Mouse (Mus musculus) intestine, embryonic 14.5 days (tissue): ENCODE measurements around the gene Cc2d2b. TPM values are rescaled to one million over a fixed set of nuclear protein-coding genes. Genes with fewer than 3 reads are reported as not detected.

Experiments used
- ATAC-seq: fragments of 200-750 bp; cut with Nextera tagmentation; replicated peaks from 2 replicates; pipeline ENCODE4 v1.8.0; 2017; ENCODE audit warnings: low read depth, moderate number of reproducible peaks, moderate TSS enrichment, moderate library complexity; ENCODE audit not compliant: low FRiP score, low TSS enrichment
- DNase-seq: peaks from one replicate; pipeline ENCODE4 v3.0.0-alpha.2; 2018; ENCODE audit warnings: low spot score
- H3K27ac ChIP-seq: fragments of 300-500 bp; sonication (generic); 2 replicates; pipeline ENCODE4 v1.5.1; 2014; ENCODE audit warnings: low read depth, mild to moderate bottlenecking, control low read depth
- H3K27me3 ChIP-seq: fragments of 300-500 bp; sonication (generic); replicated peaks from 2 replicates; pipeline ENCODE4 v1.6.1; 2014; ENCODE audit warnings: low read length, control low read depth; ENCODE audit not compliant: control insufficient read depth, insufficient read depth
- H3K36me3 ChIP-seq: fragments of 300-500 bp; sonication (generic); 2 replicates; pipeline ENCODE4 v1.6.1; 2014; ENCODE audit warnings: low read length, control low read depth; ENCODE audit not compliant: control insufficient read depth, insufficient read depth
- H3K4me1 ChIP-seq: fragments of 300-500 bp; sonication (generic); replicated peaks from 2 replicates; pipeline ENCODE4 v1.6.1; 2014; ENCODE audit warnings: low read length, control low read depth, mixed read lengths; ENCODE audit not compliant: control insufficient read depth, insufficient read depth
- H3K4me2 ChIP-seq: fragments of 300-500 bp; sonication (generic); 2 replicates; pipeline ENCODE4 v1.6.1; 2014; ENCODE audit warnings: low read length
- H3K4me3 ChIP-seq: fragments of 300-500 bp; sonication (generic); 2 replicates; pipeline ENCODE4 v1.5.1; 2014; ENCODE audit warnings: low read depth, low read length, control low read depth, mixed read lengths
- H3K9ac ChIP-seq: fragments of 300-500 bp; sonication (generic); 2 replicates; pipeline ENCODE4 v1.6.1; 2014; ENCODE audit warnings: mild to moderate bottlenecking, low read length
- H3K9me3 ChIP-seq: fragments of 300-500 bp; sonication (generic); 2 replicates; pipeline ENCODE4 v1.6.1; 2016; ENCODE audit warnings: low read length, control low read depth; ENCODE audit not compliant: control insufficient read depth
- WGBS: fragments of 180-500 bp; shearing (Covaris S2); extraction: QIAGEN DNeasy Blood & Tissue Kit; methylation state at CpG from one replicate; pipeline ENCODE4 v1.1.7; 2014; 5-methylcytosine and 5-hydroxymethylcytosine counted together
- polyA plus RNA-seq: library from polyadenylated mRNA; unstranded; fragments of >200 nt; fragmentation: Nextera tagmentation; extraction: Ambion mirVana; gene quantifications from 2 replicates; pipeline ENCODE4 v1.2.1, GENCODE M21; 2014

Cc2d2b gene
- 0.07 and 0.15 TPM in 2 replicates for polyA plus RNA-seq

DNA sequence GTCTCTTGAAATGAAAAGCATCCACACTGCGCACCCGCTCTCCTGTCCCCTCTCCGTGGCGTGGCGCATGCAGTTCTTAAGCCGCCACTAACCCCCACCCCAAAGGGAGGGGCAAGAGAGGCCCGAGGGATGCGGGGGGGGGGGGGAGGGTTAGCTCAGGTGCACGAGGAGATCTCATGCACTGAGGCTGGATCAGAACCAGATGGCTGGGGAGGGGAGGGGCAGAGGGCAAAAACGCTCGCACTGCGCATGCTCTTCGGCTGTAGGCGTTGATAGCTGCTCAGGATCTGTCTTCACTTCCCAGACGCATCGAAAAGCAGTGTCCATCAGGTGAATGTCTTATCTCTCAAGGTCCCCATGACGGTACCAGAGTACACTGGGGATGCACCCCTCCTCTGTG is at the start of gene Cc2d2b:
Gene Cc2d2b (plus strand): TSS at position 195 of the 400 bp plus-strand sequence.
- 65% methylated on average over 16 of the region's 17 CpGs for WGBS

DNA sequence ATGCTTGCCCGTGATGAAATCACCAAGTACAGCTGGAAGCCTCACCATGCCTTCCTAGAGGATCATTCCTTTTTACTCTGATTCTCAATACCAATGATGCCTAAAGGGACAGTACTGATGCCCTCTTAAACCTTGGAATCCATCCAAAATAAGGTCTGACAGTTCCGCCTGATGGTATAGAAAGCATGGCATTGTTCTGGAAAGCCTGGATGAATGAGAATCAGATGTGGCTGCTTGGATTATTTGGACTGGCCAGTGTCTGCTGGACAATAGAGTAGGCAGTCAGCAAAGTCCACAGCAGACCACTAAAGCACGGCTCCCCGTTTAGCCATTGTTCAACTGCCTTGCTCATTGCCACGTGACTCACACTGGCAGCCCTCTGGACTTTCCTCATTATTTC is 48.7 kb upstream of the Cc2d2b start:
- no peak for DNase-seq
- WGBS, result 89% methylated on average over 5 of the region's 5 CpGs
- Histone ChIP-seq H3K27ac (no peak overlapping the region), H3K4me2 (no peak overlapping the region), H3K4me3 (no peak overlapping the region), H3K36me3 (no peaks in the 10 kb centered on the region), H3K9ac (no peak overlapping the region), H3K4me1 (0 out of 2 replicates have a peak, but pooled peaks cover 5% of the 10 kb centered on the region), H3K9me3 (no peaks in the 10 kb centered on the region), H3K27me3 (no peaks in the 10 kb centered on the region)
- ATAC-seq, result no peak

More for the DNA sequence above, at the start of gene Cc2d2b:
- Histone ChIP-seq H3K4me1 (no peaks in the 10 kb centered on the region), H3K27ac (no peak within 1 kb of the TSS), H3K4me3 (no peak within 1 kb of the TSS), H3K9me3 (no peaks in the 10 kb centered on the region), H3K9ac (no peak within 1 kb of the TSS), H3K36me3 (no peaks in the 10 kb centered on the region), H3K27me3 (no peaks in the 10 kb centered on the region), H3K4me2 (no peak within 1 kb of the TSS)
- DNase-seq (no peak), ATAC-seq (no peak)

DNA sequence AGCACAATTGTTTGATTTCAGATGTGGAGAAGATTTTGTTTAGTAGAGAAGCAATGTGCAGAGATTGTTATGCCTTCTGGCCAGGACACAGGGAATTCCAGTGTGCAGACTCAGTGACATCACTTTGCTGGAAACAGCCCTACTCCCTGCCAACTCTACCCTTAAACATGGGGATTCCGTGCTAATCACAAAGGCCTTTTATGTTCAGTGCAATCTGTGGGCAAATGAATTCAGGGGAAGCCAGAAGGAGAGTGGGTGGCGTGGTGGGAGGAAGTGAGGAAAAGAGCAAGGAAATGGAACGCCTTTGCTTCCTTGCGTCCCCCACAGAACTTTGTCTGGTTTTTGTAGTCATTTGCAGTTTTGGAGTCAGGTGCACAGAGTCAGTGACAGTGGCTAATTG is 46.1 kb upstream of the Cc2d2b start:
- H3K27ac ChIP-seq, result no peak overlapping the region
- WGBS, result 60% methylated on average over 4 of the region's 4 CpGs
- no peaks in the 10 kb centered on the region for H3K27me3 ChIP-seq
- no peak overlapping the region for H3K4me2 ChIP-seq
- ATAC-seq (no peak), DNase-seq (no peak)
- H3K36me3 ChIP-seq, result no peaks in the 10 kb centered on the region
- H3K4me1 ChIP-seq, result 0 out of 2 replicates have a peak, but pooled peaks cover 5% of the 10 kb centered on the region
- no peak overlapping the region for H3K9ac ChIP-seq
- no peak overlapping the region for H3K4me3 ChIP-seq
- no peaks in the 10 kb centered on the region for H3K9me3 ChIP-seq

DNA sequence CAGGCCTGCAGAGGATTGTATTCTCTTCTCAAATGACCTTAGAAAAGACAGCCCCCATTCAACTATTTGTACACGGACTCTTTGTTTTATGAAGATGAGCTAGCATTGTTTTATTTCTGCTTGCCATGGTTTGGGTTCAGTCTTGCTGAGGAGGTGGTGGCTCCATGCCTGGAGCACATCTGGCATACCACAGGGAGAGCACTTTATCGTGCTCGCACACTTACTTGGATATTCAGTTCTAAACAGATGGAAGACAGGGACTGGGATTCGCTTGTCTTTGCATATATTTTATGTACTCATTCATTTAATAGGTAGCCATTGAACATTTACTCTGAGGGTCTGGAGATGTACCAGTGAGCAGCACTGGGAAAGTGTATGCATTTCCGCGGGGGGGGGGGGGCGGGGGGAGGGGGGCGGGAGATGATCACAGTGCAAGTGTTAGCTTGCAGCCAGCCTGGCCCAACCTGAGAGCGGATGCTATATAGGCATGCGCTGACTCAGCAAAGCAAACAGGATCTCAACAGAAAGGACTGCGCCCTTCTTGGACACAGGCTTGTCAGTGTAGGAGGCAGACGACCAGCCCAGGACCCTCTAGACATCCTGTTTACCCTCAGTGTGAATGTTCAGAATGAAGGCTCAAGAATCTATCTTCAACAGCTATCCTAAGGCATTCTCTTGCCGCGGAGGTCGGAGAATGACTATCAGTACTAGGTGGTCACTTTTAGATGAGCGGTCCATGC is 35.5 kb upstream of the Cc2d2b start:
- 74% methylated on average over 14 of the region's 16 CpGs for WGBS
- H3K36me3 ChIP-seq, result no peaks in the 10 kb centered on the region
- H3K4me2 ChIP-seq, result no peak overlapping the region
- no peak overlapping the region for H3K4me3 ChIP-seq
- ATAC-seq (no peak), DNase-seq (no peak)
- H3K27me3 ChIP-seq, result no peaks in the 10 kb centered on the region
- no peak overlapping the region for H3K27ac ChIP-seq
- H3K9me3 ChIP-seq, result no peaks in the 10 kb centered on the region
- H3K4me1 ChIP-seq, result no peaks in the 10 kb centered on the region
- H3K9ac ChIP-seq, result no peak overlapping the region

DNA sequence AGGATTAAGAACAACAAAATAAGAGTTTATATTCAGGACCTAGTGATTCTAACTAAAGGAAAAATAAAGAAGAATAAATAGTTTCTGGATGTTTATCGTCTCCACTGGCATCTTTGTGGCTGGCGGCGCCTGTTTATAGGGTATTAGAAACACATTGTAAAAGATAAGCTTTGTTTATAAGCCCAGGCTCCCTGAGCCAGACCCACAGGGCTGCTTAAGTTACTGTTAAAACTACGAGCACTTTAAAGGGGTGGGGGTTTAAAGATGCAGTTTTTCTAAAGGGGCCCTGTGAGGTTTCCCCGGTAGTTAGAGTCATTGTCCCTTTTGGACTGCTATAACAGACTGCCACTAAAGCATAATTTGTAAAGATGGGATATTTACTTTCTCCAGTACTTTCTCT is 33.9 kb upstream of the Cc2d2b start:
- Histone ChIP-seq H3K4me1 (no peaks in the 10 kb centered on the region), H3K27ac (no peak overlapping the region), H3K9ac (no peak overlapping the region), H3K4me3 (no peak overlapping the region), H3K4me2 (no peak overlapping the region), H3K9me3 (no peaks in the 10 kb centered on the region), H3K36me3 (no peaks in the 10 kb centered on the region), H3K27me3 (no peaks in the 10 kb centered on the region)
- DNase-seq (no peak), ATAC-seq (no peak)
- 34% methylated on average over 5 of the region's 5 CpGs for WGBS

DNA sequence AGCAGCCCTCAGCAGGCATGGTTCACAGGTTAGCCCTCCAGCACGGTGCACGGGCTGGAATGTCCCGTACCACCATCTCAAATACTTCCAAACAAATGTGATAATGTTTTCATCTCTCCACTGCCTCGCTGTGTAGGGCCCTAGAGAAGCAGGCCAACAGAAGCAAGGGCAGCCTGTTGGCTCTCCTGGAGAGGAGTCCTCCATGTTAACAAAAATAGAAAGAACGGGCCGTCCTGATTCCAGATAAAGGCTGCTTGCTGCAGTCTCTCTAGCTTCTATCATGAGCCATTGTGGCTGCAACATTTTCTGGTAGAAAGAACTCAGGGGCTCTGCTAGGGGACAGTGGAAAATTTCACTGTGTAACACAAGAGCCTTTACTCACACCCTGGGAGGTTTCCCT is 31.6 kb upstream of the Cc2d2b start:
- DNase-seq (no peak), ATAC-seq (no peak)
- Histone ChIP-seq H3K9me3 (no peaks in the 10 kb centered on the region), H3K27me3 (no peaks in the 10 kb centered on the region), H3K4me2 (no peak overlapping the region), H3K9ac (no peak overlapping the region), H3K27ac (no peak overlapping the region), H3K36me3 (no peaks in the 10 kb centered on the region), H3K4me1 (no peaks in the 10 kb centered on the region), H3K4me3 (no peak overlapping the region)
- WGBS, result 74% methylated on average over 6 of the region's 6 CpGs

DNA sequence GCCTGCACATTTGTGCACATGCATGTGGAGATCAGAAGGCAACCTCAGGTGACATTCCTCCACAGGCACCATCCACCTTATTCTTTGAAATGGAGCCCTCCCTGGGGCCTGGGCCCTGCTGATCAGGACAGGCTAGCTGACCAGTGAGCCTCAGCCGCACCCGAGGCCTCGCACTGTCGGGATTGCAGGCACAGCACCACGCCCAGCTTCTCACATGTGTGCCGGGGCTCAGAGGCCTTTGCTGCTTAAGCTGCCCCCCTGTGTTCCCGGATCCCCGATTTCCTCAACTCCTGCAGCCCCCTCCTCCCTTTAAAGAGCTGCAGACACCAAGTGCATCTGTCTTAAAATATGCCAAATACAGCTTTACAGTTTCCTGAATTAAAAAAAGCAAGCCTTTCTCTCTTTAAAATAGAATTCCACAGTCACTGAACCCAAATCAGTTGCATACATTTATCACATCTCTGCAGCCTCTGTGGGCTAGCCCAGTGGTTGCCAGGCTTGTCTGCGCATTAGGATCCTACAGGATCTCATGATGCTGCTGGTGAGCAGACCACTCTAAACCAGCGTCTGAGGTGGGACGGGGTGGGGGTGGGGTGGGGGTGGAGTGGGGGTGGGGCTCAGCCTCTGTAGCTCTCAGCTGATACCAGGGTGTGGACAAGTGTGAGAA is 29.0 kb upstream of the Cc2d2b start:
- Histone ChIP-seq H3K4me1 (no peaks in the 10 kb centered on the region), H3K4me3 (no peak overlapping the region), H3K9ac (no peak overlapping the region), H3K4me2 (no peak overlapping the region), H3K36me3 (no peaks in the 10 kb centered on the region), H3K27ac (no peak overlapping the region), H3K9me3 (no peaks in the 10 kb centered on the region), H3K27me3 (no peaks in the 10 kb centered on the region)
- no peak for DNase-seq
- WGBS, result 39% methylated on average over 11 of the region's 11 CpGs
- no peak for ATAC-seq

DNA sequence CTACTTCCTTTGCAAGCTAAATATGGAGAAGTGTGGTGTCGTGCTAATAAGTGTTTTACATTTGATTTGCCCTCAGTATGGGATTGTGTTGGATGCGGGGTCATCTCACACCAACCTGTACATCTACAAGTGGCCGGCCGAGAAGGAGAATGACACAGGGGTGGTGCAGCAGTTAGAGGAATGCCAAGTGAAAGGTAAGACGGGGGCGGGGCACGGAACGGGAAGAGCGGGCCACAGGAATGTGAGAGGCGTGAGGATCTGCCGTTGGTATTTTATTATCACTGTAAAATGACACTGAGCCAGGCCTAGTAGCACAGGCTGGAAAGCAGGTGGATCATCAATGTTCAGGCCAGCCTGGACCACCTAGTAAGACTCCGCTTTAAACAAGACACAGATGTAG is 28.2 kb upstream of the Cc2d2b start:
- WGBS, result 58% methylated on average over 12 of the region's 12 CpGs
- no peaks in the 10 kb centered on the region for H3K27me3 ChIP-seq

More for the DNA sequence above, 28.2 kb upstream of the Cc2d2b start:
- Histone ChIP-seq H3K36me3 (no peaks in the 10 kb centered on the region), H3K9ac (no peak overlapping the region), H3K27ac (no peak overlapping the region), H3K4me1 (no peaks in the 10 kb centered on the region), H3K9me3 (no peaks in the 10 kb centered on the region), H3K4me3 (no peak overlapping the region), H3K4me2 (no peak overlapping the region)
- ATAC-seq, result peak; percentile 34; the same call in 1 of the 2 replicates
- DNase-seq, result no peak
